Mouse (Mus musculus): ENCODE data around the gene Olfr598.
"Not testable (repeated sequence)": the region's sequence is repeated elsewhere in the genome, so short reads cannot be mapped to it uniquely, and the experiment has no call there.

Gene Olfr598

DNA sequence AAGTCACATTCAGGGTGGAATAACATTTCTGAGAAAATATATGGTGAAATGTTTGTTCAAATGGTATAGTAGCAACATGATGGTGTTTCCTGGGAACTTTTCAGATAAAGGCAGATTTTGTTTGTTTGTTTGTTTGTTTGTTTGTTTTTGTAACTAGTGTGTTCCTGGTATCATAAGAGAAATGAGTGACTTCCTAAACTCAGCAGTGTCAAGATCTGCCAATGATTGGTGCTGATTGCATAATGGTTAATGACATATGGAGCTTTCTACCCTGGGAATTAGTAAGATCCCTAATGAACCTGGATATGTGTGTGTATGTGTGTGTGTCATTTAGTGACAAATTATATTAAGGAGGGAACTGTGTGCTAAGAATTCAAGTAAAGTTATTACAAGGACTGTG, at the start of gene Olfr598:
Gene Olfr598 (plus strand): TSS at position 301 of the 400 bp plus-strand sequence.
- no peak for DNase-seq

DNA sequence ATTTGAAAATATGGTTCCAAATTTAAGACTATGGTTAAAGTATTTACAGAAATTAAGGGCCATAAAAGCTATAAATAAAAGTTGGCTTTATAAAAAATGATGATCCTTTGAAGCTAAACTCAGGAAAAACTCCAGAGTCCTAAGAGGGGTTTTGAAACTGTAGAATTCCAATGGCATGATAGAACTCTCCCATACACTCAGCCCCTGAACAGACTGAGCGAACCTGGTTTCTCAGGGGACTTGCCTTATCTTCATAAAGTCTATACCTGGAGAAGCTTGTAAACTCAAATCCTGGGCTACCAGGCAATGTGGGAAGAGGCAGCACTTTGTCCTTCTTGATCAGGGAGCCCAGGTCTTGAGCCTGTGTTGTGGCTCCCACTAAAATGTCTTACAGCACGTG, 18.0 kb upstream of the Olfr598 start, which contains the start of gene Olfr596:
Gene Olfr596 (plus strand): TSS at position 301 of the 400 bp plus-strand sequence.
- not testable (repeated sequence) for DNase-seq

DNA sequence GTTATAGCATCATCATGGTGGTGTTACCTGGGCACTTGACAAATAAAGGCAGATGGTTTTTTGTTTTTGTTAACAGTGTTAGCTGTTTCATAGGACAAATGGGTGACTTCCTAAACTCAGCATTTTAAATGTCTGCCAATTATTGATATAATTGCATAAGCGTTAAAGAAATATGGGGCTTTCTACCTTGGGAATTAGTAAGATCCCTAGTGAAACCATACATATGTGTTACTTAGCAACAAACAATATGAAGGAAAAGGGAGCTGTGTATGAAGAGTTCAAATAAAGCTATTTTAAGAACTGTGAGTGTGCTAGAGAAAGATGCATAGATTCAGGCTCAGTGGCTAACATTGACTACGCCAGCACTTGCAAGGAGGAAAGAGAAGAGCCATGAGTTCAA, 7.4 kb upstream of the Olfr598 start, which contains the start of gene Olfr597:
Gene Olfr597 (plus strand): TSS at position 301 of the 400 bp plus-strand sequence.
- not testable (repeated sequence) for DNase-seq

DNA sequence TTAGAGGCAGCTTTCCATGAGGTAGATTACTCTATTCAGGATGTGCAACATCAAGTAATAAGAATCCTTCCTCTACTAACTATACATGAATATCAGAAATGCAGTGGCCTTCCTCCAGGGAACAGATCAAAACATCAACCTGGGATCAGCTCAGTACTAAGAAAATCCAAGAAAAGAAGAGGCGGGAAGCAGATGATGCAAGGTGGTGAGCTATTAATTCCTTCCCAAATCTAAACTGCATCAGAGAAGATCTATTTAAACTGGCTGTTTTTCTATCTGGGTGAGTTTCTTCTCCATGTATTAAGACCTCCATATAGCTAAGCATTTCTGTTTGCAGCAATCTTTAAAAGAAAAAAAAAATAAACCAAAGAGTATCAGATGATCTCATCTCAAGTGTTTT, 12.2 kb downstream of the Olfr598 start, which contains the start of gene Olfr599:
Gene Olfr599 (plus strand): TSS at position 301 of the 400 bp plus-strand sequence.
- DNase-seq: no peak

DNA sequence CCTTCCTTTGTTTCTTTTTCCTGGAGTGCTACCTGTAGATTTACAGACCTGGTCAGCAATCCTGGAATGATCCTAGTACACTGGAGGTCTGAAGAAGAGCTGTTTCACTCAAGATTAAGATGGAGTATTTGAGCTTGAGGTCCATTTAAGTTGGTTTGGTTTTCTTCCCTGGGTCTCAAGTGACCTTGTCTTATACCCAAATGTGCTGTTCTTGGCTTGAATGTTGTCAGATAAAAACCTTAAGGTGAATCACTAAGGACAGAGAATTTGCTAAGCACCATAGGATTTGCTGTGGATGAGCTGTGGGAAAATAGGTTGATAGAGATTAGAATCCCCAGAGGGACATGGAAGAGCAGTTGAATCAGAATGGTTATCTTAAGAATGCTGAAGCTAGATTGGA, 26.2 kb downstream of the Olfr598 start, which contains the start of gene Olfr600:
Gene Olfr600 (minus strand): TSS at position 101 of the 400 bp plus-strand sequence.
- no peak for DNase-seq

DNA sequence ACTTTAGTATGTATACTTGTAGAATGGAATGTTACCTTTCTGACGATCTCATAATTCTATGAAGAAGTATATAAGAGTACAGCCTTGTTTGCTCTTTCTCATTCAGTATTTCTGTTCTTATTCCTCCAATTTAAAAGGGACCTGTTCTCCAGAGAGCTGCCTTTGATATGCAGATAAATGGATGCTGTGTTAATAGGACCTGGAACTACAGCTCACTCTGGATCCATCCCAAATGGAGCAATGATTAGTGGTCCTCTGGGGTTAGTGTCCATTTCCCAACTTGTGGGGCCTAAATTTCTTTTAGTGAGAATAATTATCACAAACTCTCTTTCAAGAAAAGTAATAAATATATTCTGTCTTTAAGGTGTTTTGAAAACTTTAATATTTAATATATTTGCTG, 39.2 kb downstream of the Olfr598 start, which contains the start of gene Olfr601:
Gene Olfr601 (minus strand): TSS at position 101 of the 400 bp plus-strand sequence.
- no peak for DNase-seq

All from lung, postnatal 14 days (tissue).